Mouse (Mus musculus) adrenal gland, adult (tissue): ENCODE measurements around the gene Tmem104.

ENCODE experiments used
- DNase-seq, 2 experiments: peaks; one replicate each; pipeline ENCODE4 v3.0.0; 2022 to 2023; ENCODE audit warnings: low spot score in 1 of 2; ENCODE audit not compliant: inconsistent age in 2 of 2

The Tmem104 gene

GRCm38 (mm10) chr11:115187224-115187639, at the start of gene Tmem104:
Gene Tmem104, plus strand, starts transcription at chr11:115187487.
- DNase-seq: peak; percentile 100

- DNase-seq: no peak
Observed at GRCm38 (mm10) chr11:115138597-115139262, 48.6 kb upstream of the Tmem104 start.

GRCm38 (mm10) chr11:115141970-115142369, 45.3 kb upstream of the Tmem104 start:
- DNase-seq: no peak

- no peak for DNase-seq
Observed at GRCm38 (mm10) chr11:115147813-115148212, 39.5 kb upstream of the Tmem104 start.

- no peak for DNase-seq
Observed at GRCm38 (mm10) chr11:115150741-115151254, 36.5 kb upstream of the Tmem104 start.

GRCm38 (mm10) chr11:115151755-115152429, 35.4 kb upstream of the Tmem104 start:
- DNase-seq: peak; percentile 58 to 78

- DNase-seq: no peak
Observed at GRCm38 (mm10) chr11:115153088-115153487, 34.2 kb upstream of the Tmem104 start.

- DNase-seq: peak; percentile 79 to 91
Observed at GRCm38 (mm10) chr11:115153699-115154292, 33.5 kb upstream of the Tmem104 start.

GRCm38 (mm10) chr11:115155053-115155634, 32.1 kb upstream of the Tmem104 start:
- peak in 1 of 2 experiments; percentile 19 for DNase-seq

- peak in 1 of 2 experiments; percentile 32 for DNase-seq
Observed at GRCm38 (mm10) chr11:115157933-115158719, 29.2 kb upstream of the Tmem104 start.

GRCm38 (mm10) chr11:115160016-115160797, 27.1 kb upstream of the Tmem104 start:
- DNase-seq: peak; percentile 86 to 97

- DNase-seq: peak; percentile 75 to 90
Observed at GRCm38 (mm10) chr11:115160883-115161577, 26.3 kb upstream of the Tmem104 start.

GRCm38 (mm10) chr11:115161578-115162204, 25.6 kb upstream of the Tmem104 start:
- DNase-seq: peak in 1 of 2 experiments; percentile 35

GRCm38 (mm10) chr11:115162205-115162601, 25.1 kb upstream of the Tmem104 start:
- DNase-seq: no peak

- peak; percentile 98 to 99 for DNase-seq
Observed at GRCm38 (mm10) chr11:115162832-115163480, 24.3 kb upstream of the Tmem104 start, which contains the start of gene Slc9a3r1. Gene Slc9a3r1, plus strand, starts transcription at chr11:115163341.

- DNase-seq: peak in 1 of 2 experiments; percentile 79
Observed at GRCm38 (mm10) chr11:115163568-115164150, 23.6 kb upstream of the Tmem104 start.

- no peak for DNase-seq
Observed at GRCm38 (mm10) chr11:115164341-115164975, 22.8 kb upstream of the Tmem104 start.
